Mouse (Mus musculus) liver, embryonic 14.5 days (tissue): ENCODE data around the gene Gm9913. TPM values are rescaled to one million over a fixed set of nuclear protein-coding genes. Genes with fewer than 3 reads are reported as not detected.

Experiments used
- ATAC-seq: fragments of 200-750 bp; cut with Nextera tagmentation; 2 replicates; pipeline ENCODE4 v1.8.0; 2017; ENCODE audit warnings: moderate number of reproducible peaks, mild to moderate bottlenecking, moderate library complexity; ENCODE audit not compliant: insufficient read depth
- DNase-seq, 3 experiments: peaks; one replicate each; pipeline ENCODE4 v3.0.0-alpha.2; 2012 to 2013; ENCODE audit warnings: low read depth in 3 of 3, low spot score in 3 of 3
- H3K27ac ChIP-seq: fragments of 300-500 bp; sonication (generic); 2 replicates; pipeline ENCODE4 v1.5.1; 2014; ENCODE audit warnings: moderate library complexity, mild to moderate bottlenecking, control low read depth, inconsistent platforms
- H3K27me3 ChIP-seq: fragments of 300-500 bp; sonication (generic); 2 replicates; pipeline ENCODE4 v1.6.1; 2014; ENCODE audit warnings: mild to moderate bottlenecking, low read length, moderate library complexity; ENCODE audit not compliant: control insufficient read depth, insufficient read depth
- H3K36me3 ChIP-seq: fragments of 300-500 bp; sonication (generic); replicated peaks from 2 replicates; pipeline ENCODE4 v1.6.1; 2014; ENCODE audit warnings: low read depth; ENCODE audit not compliant: control insufficient read depth, insufficient read depth
- H3K4me1 ChIP-seq, 2 experiments: fragments of 200-500 bp in 1 of 2; fragments of 300-500 bp in 1 of 2; sonication (generic) in 1 of 2; replicated peaks; 2 replicates each; pipeline ENCODE4 v1.6.1; 2012 to 2014; ENCODE audit warnings: antibody characterized with exemption in 1 of 2, inconsistent platforms in 1 of 2, low read length in 1 of 2; ENCODE audit not compliant: control insufficient read depth in 2 of 2, insufficient read depth in 2 of 2
- H3K4me2 ChIP-seq: fragments of 300-500 bp; sonication (generic); 2 replicates; pipeline ENCODE4 v1.6.1; 2014; ENCODE audit warnings: low read depth, mild to moderate bottlenecking, control low read depth, moderate library complexity
- H3K4me3 ChIP-seq, 2 experiments: fragments of 200-500 bp in 1 of 2; fragments of 300-500 bp in 1 of 2; sonication (generic) in 1 of 2; 2 replicates each; pipeline ENCODE4 v1.5.1; 2012 to 2014; ENCODE audit warnings: low read depth in 2 of 2, low read length in 2 of 2, mild to moderate bottlenecking in 2 of 2, control low read depth in 1 of 2, inconsistent platforms in 1 of 2, moderate library complexity in 1 of 2; ENCODE audit not compliant: insufficient read depth in 1 of 2
- H3K9ac ChIP-seq: fragments of 300-500 bp; sonication (generic); replicated peaks from 2 replicates; pipeline ENCODE4 v1.6.1; 2014; ENCODE audit warnings: mild to moderate bottlenecking, control low read depth, moderate library complexity
- H3K9me3 ChIP-seq: fragments of 300-500 bp; sonication (generic); 2 replicates; pipeline ENCODE4 v1.6.1; 2016; ENCODE audit warnings: low read length, mixed read lengths; ENCODE audit not compliant: control insufficient read depth
- CTCF ChIP-seq: IDR thresholded peaks from 2 replicates; pipeline ENCODE4 v1.5.1; 2016; ENCODE audit warnings: antibody characterized with exemption, low read depth, control low read depth
- EP300 ChIP-seq: IDR thresholded peaks from 2 replicates; pipeline ENCODE4 v1.6.1; 2016; ENCODE audit warnings: antibody characterized with exemption, low read depth
- WGBS: fragments of 180-500 bp; shearing (Covaris S2); extraction: QIAGEN DNeasy Blood & Tissue Kit; methylation state at CpG from one replicate; pipeline ENCODE4 v1.1.7; 2014; ENCODE audit not compliant: insufficient replicate concordance; 5-methylcytosine and 5-hydroxymethylcytosine counted together
- polyA plus RNA-seq, 2 experiments: library from polyadenylated mRNA; depleted of rRNA in 1 of 2; stranded (reverse) in 1 of 2; unstranded in 1 of 2; fragments of >200 nt; fragmentation: Nextera tagmentation in 1 of 2; extraction: Ambion mirVana in 1 of 2; gene quantifications; 2 replicates each; pipeline versions ENCODE4 v1.2.1 to v1.2.3; 2012 to 2014

The Gm9913 gene
- polyA plus RNA-seq, 2 experiments, result not detected

GRCm38 (mm10) chr2:125480057-125480456, 24.8 kb upstream of the Gm9913 start:
- H3K36me3 ChIP-seq, result no peaks in the 10 kb centered on the region
- H3K4me3 ChIP-seq, result no peak overlapping the region
- H3K9me3 ChIP-seq, result no peaks in the 10 kb centered on the region
- 56% methylated on average over 5 of the region's 5 CpGs for WGBS
- no peaks in the 10 kb centered on the region for H3K27me3 ChIP-seq
- H3K9ac ChIP-seq, result no peak overlapping the region
- ATAC-seq, result no peak
- no peak for TF ChIP-seq EP300
- no peak for TF ChIP-seq CTCF
- H3K4me1 ChIP-seq, result no peaks in the 10 kb centered on the region
- H3K4me2 ChIP-seq, result no peak overlapping the region
- H3K27ac ChIP-seq, result no peak overlapping the region
- DNase-seq, result no peak

DNA sequence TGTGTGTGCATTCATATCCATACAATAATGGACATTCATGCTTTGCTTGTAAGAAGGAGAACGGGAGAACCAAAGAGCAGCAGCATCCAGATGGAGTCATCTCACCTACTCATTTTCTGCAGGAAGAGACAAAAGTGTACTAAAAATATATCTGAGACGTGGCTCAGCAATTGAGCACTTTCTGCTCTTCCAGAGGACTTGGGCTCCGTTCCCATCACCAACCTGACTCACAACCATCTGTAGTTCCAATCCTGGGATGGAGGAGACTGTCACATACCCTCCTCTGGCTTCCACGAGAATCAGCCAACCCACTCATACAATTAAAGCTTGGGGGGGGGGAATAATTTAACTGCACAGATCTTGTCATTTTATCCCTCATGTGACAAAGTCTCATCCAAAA, 23.8 kb upstream of the Gm9913 start:
- Histone ChIP-seq H3K27ac (no peak overlapping the region), H3K27me3 (no peaks in the 10 kb centered on the region), H3K9ac (no peak overlapping the region), H3K4me1 (no peaks in the 10 kb centered on the region), H3K9me3 (no peaks in the 10 kb centered on the region), H3K36me3 (no peaks in the 10 kb centered on the region), H3K4me2 (no peak overlapping the region), H3K4me3 (no peak overlapping the region)
- no peak for DNase-seq
- no peak for ATAC-seq
- WGBS, result 44% methylated on average over 4 of the region's 4 CpGs
- no peak for TF ChIP-seq EP300
- TF ChIP-seq CTCF, result no peak

DNA sequence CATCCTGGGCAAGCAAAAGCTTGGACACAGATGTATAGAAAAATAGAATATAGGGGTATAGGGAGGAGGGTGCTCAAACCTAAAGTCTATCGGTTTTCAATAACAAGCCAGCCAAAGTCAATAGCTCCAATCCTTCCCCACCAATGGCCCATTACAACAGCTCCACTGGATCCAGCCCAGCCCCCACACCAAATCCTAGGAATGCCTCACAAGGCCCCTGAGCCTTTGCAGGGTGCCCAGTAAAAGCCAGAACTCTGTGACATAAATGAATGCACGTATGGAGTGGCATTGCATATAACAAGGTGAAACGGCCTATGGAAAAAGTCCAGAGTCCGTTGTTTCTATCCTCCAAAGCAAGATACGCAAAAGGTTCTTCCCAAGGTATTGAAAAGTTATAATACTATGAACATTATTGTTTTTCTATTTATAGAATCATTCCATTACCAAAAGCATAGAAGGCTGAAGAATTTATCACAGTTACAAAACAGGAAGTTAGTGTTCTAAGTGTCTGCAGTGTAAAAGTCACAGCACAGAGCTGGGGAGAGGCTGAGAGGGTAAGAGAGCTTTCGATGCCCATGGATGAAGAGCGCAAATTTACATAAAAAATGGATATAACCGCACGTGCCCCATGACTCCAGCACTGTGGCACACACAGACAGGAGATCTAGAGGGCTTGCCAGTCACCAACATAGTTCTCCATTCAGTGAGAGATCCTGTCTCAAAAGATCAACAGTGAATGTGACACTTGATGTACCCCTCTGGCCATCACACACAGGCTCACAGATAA, 23.2 kb upstream of the Gm9913 start:
- DNase-seq, result no peak
- ATAC-seq, result no peak
- Histone ChIP-seq H3K4me1 (no peaks in the 10 kb centered on the region), H3K9me3 (no peaks in the 10 kb centered on the region), H3K9ac (no peak overlapping the region), H3K36me3 (no peaks in the 10 kb centered on the region), H3K4me2 (no peak overlapping the region), H3K27me3 (no peaks in the 10 kb centered on the region), H3K27ac (no peak overlapping the region), H3K4me3 (no peak overlapping the region)
- TF ChIP-seq EP300 (no peak), CTCF (no peak)
- 62% methylated on average over 9 of the region's 9 CpGs for WGBS

GRCm38 (mm10) chr2:125484164-125484563, 20.7 kb upstream of the Gm9913 start:
- no peak overlapping the region for H3K9ac ChIP-seq
- no peak overlapping the region for H3K4me2 ChIP-seq
- H3K9me3 ChIP-seq, result no peaks in the 10 kb centered on the region
- H3K27me3 ChIP-seq, result no peaks in the 10 kb centered on the region
- H3K4me3 ChIP-seq, result no peak overlapping the region
- DNase-seq (no peak), ATAC-seq (no peak)
- H3K36me3 ChIP-seq, result no peaks in the 10 kb centered on the region
- no peak overlapping the region for H3K27ac ChIP-seq
- TF ChIP-seq CTCF, result no peak
- no peak for TF ChIP-seq EP300
- H3K4me1 ChIP-seq, result no peaks in the 10 kb centered on the region

DNA sequence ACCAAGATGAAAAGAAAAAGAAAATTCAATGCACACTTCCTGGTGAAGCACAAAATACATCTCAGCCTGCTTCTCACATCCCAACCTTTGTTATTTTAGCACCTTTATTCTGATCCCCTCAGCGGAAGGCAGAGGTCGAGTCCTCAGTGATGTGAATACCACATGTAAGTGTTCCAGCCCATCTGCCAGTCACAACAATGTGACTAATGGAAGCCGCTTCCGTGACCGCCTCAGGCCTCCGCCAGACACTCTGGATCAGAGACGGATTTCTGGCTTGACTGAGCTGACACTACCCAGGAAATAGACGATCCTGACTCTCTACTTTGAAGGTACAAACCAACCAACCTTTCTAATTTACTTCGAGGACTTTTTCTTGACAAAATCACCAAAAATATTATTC, 20.0 kb upstream of the Gm9913 start:
- H3K4me2 ChIP-seq, result no peak overlapping the region
- ATAC-seq, result no peak
- H3K9me3 ChIP-seq, result no peaks in the 10 kb centered on the region
- no peaks in the 10 kb centered on the region for H3K4me1 ChIP-seq
- TF ChIP-seq EP300, result no peak
- TF ChIP-seq CTCF, result no peak
- no peak for DNase-seq
- H3K9ac ChIP-seq, result no peak overlapping the region
- 65% methylated on average over 9 of the region's 9 CpGs for WGBS
- no peak overlapping the region for H3K27ac ChIP-seq
- H3K27me3 ChIP-seq, result no peaks in the 10 kb centered on the region
- H3K4me3 ChIP-seq, result no peak overlapping the region
- no peaks in the 10 kb centered on the region for H3K36me3 ChIP-seq
